Mouse (Mus musculus): Measurements from ENCODE around the gene Olfr994.

The Olfr994 gene

GRCm38 (mm10) chr2:85436351-85436750, at the start of gene Olfr994:
Gene Olfr994 (minus strand): TSS chr2:85436451.
- DNase-seq, result no peak

GRCm38 (mm10) chr2:85466801-85467325, 30.6 kb upstream of the Olfr994 start:
- DNase-seq, result peak; percentile 2 to 37

- DNase-seq, result no peak
Observed at GRCm38 (mm10) chr2:85443539-85443938, 7.3 kb upstream of the Olfr994 start, which contains the start of gene Olfr995. Gene Olfr995 (minus strand): TSS chr2:85443639.

GRCm38 (mm10) chr2:85442546-85442945, 6.3 kb upstream of the Olfr994 start:
- no peak for DNase-seq

GRCm38 (mm10) chr2:85425893-85426292, 10.4 kb downstream of the Olfr994 start:
- no peak for DNase-seq

- no peak for DNase-seq
Observed at GRCm38 (mm10) chr2:85414777-85415176, 21.5 kb downstream of the Olfr994 start, which contains the start of gene Olfr993. Gene Olfr993 (minus strand): TSS chr2:85414877.

- no peak for DNase-seq
Observed at GRCm38 (mm10) chr2:85409369-85409768, 26.9 kb downstream of the Olfr994 start, which contains the start of gene Olfr992. Gene Olfr992 (minus strand): TSS chr2:85409469.
